Mouse (Mus musculus) C2C12 (cell line): ENCODE results near the gene Col27a1.

Experiments used
- CEBPB ChIP-seq: IDR thresholded peaks from one replicate; pipeline ENCODE4 v1.6.1; 2011; ENCODE audit warnings: low read depth, mild to moderate bottlenecking, control low read depth, moderate library complexity
- CTCF ChIP-seq: IDR thresholded peaks from one replicate; pipeline ENCODE4 v1.5.1; 2011; ENCODE audit not compliant: control insufficient read depth, insufficient read depth, insufficient read length
- FOSL1 ChIP-seq: IDR thresholded peaks from one replicate; pipeline ENCODE4 v1.8.0; 2011; ENCODE audit warnings: mild to moderate bottlenecking, low read length; ENCODE audit not compliant: poor library complexity, insufficient read depth, severe bottlenecking
- MAX ChIP-seq: IDR thresholded peaks from one replicate; pipeline ENCODE4 v1.6.1; 2011; ENCODE audit warnings: mild to moderate bottlenecking, control low read depth
- MYOD1 ChIP-seq: IDR thresholded peaks from one replicate; pipeline ENCODE4 v1.6.1; 2011; ENCODE audit warnings: low read depth; ENCODE audit not compliant: control insufficient read depth, insufficient read length
- MYOG ChIP-seq: IDR thresholded peaks from one replicate; pipeline ENCODE4 v1.6.1; 2011; ENCODE audit not compliant: control insufficient read depth, insufficient read length; ENCODE audit errors: extremely low read depth
- USF1 ChIP-seq: IDR thresholded peaks from one replicate; pipeline ENCODE4 v1.6.1; 2011; ENCODE audit warnings: low read depth, mild to moderate bottlenecking, control low read depth, moderate library complexity

- TF ChIP-seq CTCF (no peak), USF1 (no peak), MAX (no peak), CEBPB (no peak), MYOD1 (no peak), MYOG (no peak), FOSL1 (no peak)
Observed at GRCm38 (mm10) chr4:63229991-63230581, 16.3 kb downstream of the Col27a1 start.
